Mouse (Mus musculus): ENCODE data around the gene Aass. TPM values are rescaled to one million over a fixed set of nuclear protein-coding genes. Genes with fewer than 3 reads are reported as not detected.

Aass gene
- polyA plus RNA-seq (2012) = not detected in 2 replicates

- TF ChIP-seq GATA1 (IDR thresholded peaks at IDR 0.05; ENCODE audit: low read length) = no peak
Measured at GRCm38 (mm10) chr6:23132573-23133181, at the start of gene Aass. Aass (minus strand) TSS chr6:23132986.

GRCm38 (mm10) chr6:23180096-23180495, 47.3 kb upstream of the Aass start:
- TF ChIP-seq GATA1 (IDR thresholded peaks at IDR 0.05; ENCODE audit: low read length) = no peak

DNA sequence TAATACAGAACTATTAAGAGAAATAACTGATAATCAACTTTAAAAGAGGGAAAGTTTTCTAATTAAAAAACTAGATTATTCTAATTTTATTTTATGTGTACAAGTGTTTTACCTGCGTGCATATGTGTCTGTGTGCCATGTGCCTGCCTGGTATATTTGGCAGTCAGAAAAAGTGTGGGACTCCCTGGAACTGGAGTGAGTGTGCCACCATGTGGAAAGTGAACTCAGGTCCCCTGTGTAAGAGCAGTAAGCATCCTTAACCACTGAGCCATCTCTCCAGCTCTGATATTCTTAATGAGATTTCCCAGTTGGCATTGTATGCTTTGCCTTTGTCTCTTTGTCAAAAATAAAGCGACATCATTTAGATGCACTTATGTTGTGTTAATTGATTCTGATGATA, 20.3 kb upstream of the Aass start:
- no peak for TF ChIP-seq GATA1 (IDR thresholded peaks at IDR 0.05; ENCODE audit: low read length)

GRCm38 (mm10) chr6:23147221-23147620, 14.4 kb upstream of the Aass start:
- TF ChIP-seq GATA1 (IDR thresholded peaks at IDR 0.05; ENCODE audit: low read length) = no peak

DNA sequence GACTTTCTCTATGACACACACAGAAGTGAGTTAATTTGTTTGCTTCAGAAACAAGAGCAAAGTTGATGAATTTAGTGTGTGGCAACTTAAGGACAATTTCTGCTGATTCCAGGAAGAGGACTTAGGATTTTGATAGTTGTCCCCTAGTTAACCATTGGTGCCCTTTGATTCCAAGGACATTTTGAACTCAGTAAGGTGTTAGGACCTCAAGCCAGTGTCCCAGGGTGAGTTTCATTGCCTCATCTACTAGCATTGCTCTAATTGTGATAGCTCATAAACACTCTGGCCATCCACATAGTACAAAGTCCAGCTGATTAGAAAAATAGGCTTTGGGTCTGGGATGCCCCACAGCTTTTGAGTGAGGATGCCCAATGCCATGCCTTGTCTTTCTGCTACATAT, 11.2 kb upstream of the Aass start:
- no peak for TF ChIP-seq GATA1 (IDR thresholded peaks at IDR 0.05; ENCODE audit: low read length)

GRCm38 (mm10) chr6:23131015-23131414, 1.8 kb downstream of the Aass start:
- no peak for TF ChIP-seq GATA1 (IDR thresholded peaks at IDR 0.05; ENCODE audit: low read length)

DNA sequence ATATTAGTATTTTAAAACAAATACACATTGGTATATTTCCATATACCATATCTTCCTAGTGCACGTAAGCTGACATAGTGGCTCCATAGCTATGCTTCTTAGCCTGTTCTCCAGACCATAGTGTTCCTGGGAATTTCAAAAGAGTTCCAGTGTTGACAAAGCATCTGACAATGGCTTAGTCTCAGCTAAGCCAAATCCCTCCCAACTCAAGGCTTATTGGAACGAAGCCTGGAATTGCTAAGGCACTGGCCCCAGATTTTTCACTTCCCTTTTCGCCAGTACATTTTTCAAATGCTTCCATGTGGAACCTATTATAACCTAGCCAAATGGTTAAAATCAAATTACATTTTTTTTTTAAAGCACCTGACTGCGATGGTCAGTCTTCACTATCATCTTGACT, 3.6 kb downstream of the Aass start:
- TF ChIP-seq GATA1 (IDR thresholded peaks at IDR 0.05; ENCODE audit: low read length) = no peak

DNA sequence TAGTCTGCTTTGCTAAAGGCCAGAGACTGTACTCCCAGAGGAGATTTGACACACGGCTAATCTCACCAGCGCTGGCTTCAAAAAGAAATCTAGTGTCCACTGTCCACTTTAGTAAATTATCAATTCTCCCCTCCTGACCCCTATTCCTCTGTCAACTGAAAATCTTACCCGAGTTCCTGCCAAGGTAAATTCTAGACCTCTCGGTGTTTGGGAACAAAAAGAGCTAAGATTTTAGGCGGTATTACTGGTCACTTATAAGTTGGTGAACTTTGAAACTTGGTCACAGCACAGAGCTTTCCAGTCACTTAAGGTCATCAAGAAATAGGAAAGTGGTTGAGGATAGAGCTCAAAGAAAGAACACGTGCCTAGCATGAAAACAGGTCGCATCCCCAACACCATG, 6.1 kb downstream of the Aass start:
- TF ChIP-seq GATA1 (IDR thresholded peaks at IDR 0.05; ENCODE audit: low read length) = no peak

DNA sequence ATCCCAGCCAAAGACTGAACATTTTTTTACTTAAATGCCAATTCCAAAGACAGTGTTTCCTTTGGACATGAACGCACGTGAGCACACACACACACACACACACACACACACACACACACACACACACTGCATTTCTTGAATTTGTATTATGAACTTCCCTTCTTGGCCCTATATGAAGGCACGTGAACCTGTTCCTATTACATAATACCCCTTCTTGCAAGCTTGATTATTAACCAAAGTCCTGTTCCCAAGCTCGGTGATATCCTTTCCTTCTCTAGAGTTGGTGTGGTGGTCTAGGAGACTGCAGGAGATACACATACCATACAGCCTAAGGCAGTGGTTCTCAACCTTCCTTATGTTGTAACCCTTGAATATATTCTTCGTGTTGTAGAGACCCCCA, 7.0 kb downstream of the Aass start:
- TF ChIP-seq GATA1 (IDR thresholded peaks at IDR 0.05; ENCODE audit: low read length) = no peak

- TF ChIP-seq GATA1 (IDR thresholded peaks at IDR 0.05; ENCODE audit: low read length) = no peak
Measured at GRCm38 (mm10) chr6:23124823-23125222, 8.0 kb downstream of the Aass start.

GRCm38 (mm10) chr6:23122934-23123333, 9.9 kb downstream of the Aass start:
- TF ChIP-seq GATA1 (IDR thresholded peaks at IDR 0.05; ENCODE audit: low read length) = no peak

- TF ChIP-seq GATA1 (IDR thresholded peaks at IDR 0.05; ENCODE audit: low read length) = no peak
Measured at GRCm38 (mm10) chr6:23114781-23115180, 18.0 kb downstream of the Aass start.

- no peak for TF ChIP-seq GATA1 (IDR thresholded peaks at IDR 0.05; ENCODE audit: low read length)
Measured at GRCm38 (mm10) chr6:23107069-23107468, 25.7 kb downstream of the Aass start.

GRCm38 (mm10) chr6:23106373-23106772, 26.4 kb downstream of the Aass start:
- TF ChIP-seq GATA1 (IDR thresholded peaks at IDR 0.05; ENCODE audit: low read length) = no peak

- TF ChIP-seq GATA1 (IDR thresholded peaks at IDR 0.05; ENCODE audit: low read length) = no peak
Measured at GRCm38 (mm10) chr6:23084587-23085421, 48.0 kb downstream of the Aass start.

- TF ChIP-seq GATA1 (IDR thresholded peaks at IDR 0.05; ENCODE audit: low read length) = no peak
Measured at GRCm38 (mm10) chr6:23079991-23080680, 52.6 kb downstream of the Aass start.

All from G1E-ER4 (cell line).